Mouse (Mus musculus) frontal cortex, postnatal 36 days (tissue): ENCODE measurements around the gene Mettl18.
A peak's percentile ranks its signal among the peaks of the same experiment; 100 is the strongest.
"Not testable (repeated sequence)": the region's sequence is repeated elsewhere in the genome, so short reads cannot be mapped to it uniquely, and the experiment has no call there.

Experiments used
- DNase-seq, 2 experiments: peaks; one replicate each; pipeline ENCODE4 v3.0.0; 2022; ENCODE audit warnings: low spot score in 2 of 2

The Mettl18 gene

GRCm38 (mm10) chr1:163994721-163995608 lies at the start of gene Mettl18, which contains the start of gene BC055324:
Gene Mettl18, plus strand, starts transcription at chr1:163994889.
Gene BC055324, minus strand, starts transcription at chr1:163994796.
- peak; percentile 91 to 92 for DNase-seq

GRCm38 (mm10) chr1:163953396-163953795 lies 41.3 kb upstream of the Mettl18 start:
- no peak for DNase-seq

- peak in 1 of 2 experiments; percentile 46 for DNase-seq
Observed at GRCm38 (mm10) chr1:163958036-163958435, 36.7 kb upstream of the Mettl18 start.

GRCm38 (mm10) chr1:163964008-163964689 lies 30.5 kb upstream of the Mettl18 start:
- no peak for DNase-seq

- DNase-seq: no peak
Observed at GRCm38 (mm10) chr1:163974471-163974870, 20.2 kb upstream of the Mettl18 start.

GRCm38 (mm10) chr1:163975088-163975487 lies 19.6 kb upstream of the Mettl18 start:
- no peak for DNase-seq

GRCm38 (mm10) chr1:163976515-163976914 lies 18.2 kb upstream of the Mettl18 start:
- no peak for DNase-seq

- DNase-seq: no peak
Observed at GRCm38 (mm10) chr1:163992371-163992770, 2.3 kb upstream of the Mettl18 start.

GRCm38 (mm10) chr1:163994173-163994720 lies 442 bp upstream of the Mettl18 start:
- no peak for DNase-seq

GRCm38 (mm10) chr1:163995609-163995913 lies 872 bp downstream of the Mettl18 start:
- no peak for DNase-seq

- no peak for DNase-seq
Observed at GRCm38 (mm10) chr1:164001831-164002452, 7.3 kb downstream of the Mettl18 start.

- no peak for DNase-seq
Observed at GRCm38 (mm10) chr1:164004311-164004710, 9.6 kb downstream of the Mettl18 start.

- peak in 1 of 2 experiments; percentile 1 for DNase-seq
Observed at GRCm38 (mm10) chr1:164009235-164009634, 14.5 kb downstream of the Mettl18 start.

- DNase-seq: no peak
Observed at GRCm38 (mm10) chr1:164014616-164015015, 19.9 kb downstream of the Mettl18 start.

GRCm38 (mm10) chr1:164018221-164018896 lies 23.7 kb downstream of the Mettl18 start:
- DNase-seq: no peak

GRCm38 (mm10) chr1:164019789-164020188 lies 25.1 kb downstream of the Mettl18 start:
- no peak for DNase-seq

- DNase-seq: not testable (repeated sequence)
Observed at GRCm38 (mm10) chr1:164020746-164021145, 26.1 kb downstream of the Mettl18 start.

GRCm38 (mm10) chr1:164022106-164022505 lies 27.4 kb downstream of the Mettl18 start:
- DNase-seq: not testable (repeated sequence)

- DNase-seq: no peak
Observed at GRCm38 (mm10) chr1:164025685-164026084, 31.0 kb downstream of the Mettl18 start.

- DNase-seq: peak in 1 of 2 experiments; percentile 3
Observed at GRCm38 (mm10) chr1:164027416-164027815, 32.7 kb downstream of the Mettl18 start.

- DNase-seq: no peak
Observed at GRCm38 (mm10) chr1:164040385-164041135, 45.9 kb downstream of the Mettl18 start.
